Mouse (Mus musculus) frontal cortex, postnatal 25 days (tissue): ENCODE measurements around the gene Ehbp1l1.

Experiments used
- DNase-seq, 2 experiments: peaks; one replicate each; pipeline ENCODE4 v3.0.0; 2022; ENCODE audit warnings: low spot score in 2 of 2

Ehbp1l1 gene

GRCm38 (mm10) chr19:5725767-5726515 lies at the start of gene Ehbp1l1:
Ehbp1l1 (minus strand) TSS chr19:5726317.
- DNase-seq = no peak

- DNase-seq = peak; percentile 74 to 82
Measured at GRCm38 (mm10) chr19:5770925-5771860, 45.1 kb upstream of the Ehbp1l1 start, which contains the start of gene Scyl1. Scyl1 (minus strand) TSS chr19:5771419.

- DNase-seq = no peak
Measured at GRCm38 (mm10) chr19:5770311-5770710, 44.2 kb upstream of the Ehbp1l1 start.

GRCm38 (mm10) chr19:5767271-5767670 lies 41.2 kb upstream of the Ehbp1l1 start:
- DNase-seq = no peak

- no peak for DNase-seq
Measured at GRCm38 (mm10) chr19:5763163-5763562, 37.0 kb upstream of the Ehbp1l1 start.

GRCm38 (mm10) chr19:5758878-5759403 lies 32.8 kb upstream of the Ehbp1l1 start:
- no peak for DNase-seq

GRCm38 (mm10) chr19:5756991-5757636 lies 31.0 kb upstream of the Ehbp1l1 start:
- DNase-seq = no peak

GRCm38 (mm10) chr19:5756321-5756985 lies 30.3 kb upstream of the Ehbp1l1 start:
- DNase-seq = peak; percentile 44 to 65

GRCm38 (mm10) chr19:5751742-5752141 lies 25.6 kb upstream of the Ehbp1l1 start:
- no peak for DNase-seq

- DNase-seq = no peak
Measured at GRCm38 (mm10) chr19:5750951-5751350, 24.8 kb upstream of the Ehbp1l1 start.

GRCm38 (mm10) chr19:5749476-5749875 lies 23.4 kb upstream of the Ehbp1l1 start:
- DNase-seq = no peak

- DNase-seq = no peak
Measured at GRCm38 (mm10) chr19:5746907-5747363, 20.8 kb upstream of the Ehbp1l1 start.

- no peak for DNase-seq
Measured at GRCm38 (mm10) chr19:5745756-5746710, 19.9 kb upstream of the Ehbp1l1 start.

GRCm38 (mm10) chr19:5743576-5743975 lies 17.5 kb upstream of the Ehbp1l1 start:
- DNase-seq = no peak

- DNase-seq = no peak
Measured at GRCm38 (mm10) chr19:5742241-5742641, 16.1 kb upstream of the Ehbp1l1 start.

GRCm38 (mm10) chr19:5741641-5742240 lies 15.6 kb upstream of the Ehbp1l1 start:
- DNase-seq = peak; percentile 54 to 55

GRCm38 (mm10) chr19:5740320-5741317 lies 14.5 kb upstream of the Ehbp1l1 start, which contains the start of gene Ltbp3:
Ltbp3 (plus strand) TSS chr19:5740904.
- no peak for DNase-seq

- DNase-seq = no peak
Measured at GRCm38 (mm10) chr19:5739446-5739845, 13.3 kb upstream of the Ehbp1l1 start.
